Mouse (Mus musculus): ENCODE measurements at regions not wholly inside any gene's neighbourhood (a gene's known extent, or its start where the extent isn't known, plus 50 kb on each side); places are given as distances from the start of the nearest gene placed in this dataset.

- Histone ChIP-seq H3K27ac (replicated peaks) (no peak overlapping the region), H3K36me3 (no peaks in the 10 kb centered on the region), H3K4me1 (replicated peaks) (peaks cover 6% of the 10 kb centered on the region; the same call in 1 of the 2 replicates), H3K9ac (no peak overlapping the region), H3K4me3 (no peak overlapping the region), H3K4me2 (no peak overlapping the region), H3K27me3 (no peaks in the 10 kb centered on the region), H3K9me3 (no peaks in the 10 kb centered on the region)
- 44% methylated on average over 2 of the region's 2 CpGs for WGBS
- ATAC-seq (ENCODE audit: low read depth), result 0 out of 2 replicates have a peak, but pooled peaks have one; percentile 53
These were observed 52.8 kb upstream of the Rnf32 start for GRCm38 (mm10) chr5:29142957-29143356.

GRCm38 (mm10) chr5:29142502-29142901, 53.3 kb upstream of the Rnf32 start:
- WGBS, result 82% methylated on average over 13 of the region's 13 CpGs
- Histone ChIP-seq H3K36me3 (no peaks in the 10 kb centered on the region), H3K9ac (no peak overlapping the region), H3K4me2 (no peak overlapping the region), H3K27ac (replicated peaks) (no peak overlapping the region), H3K4me1 (replicated peaks) (peaks cover 6% of the 10 kb centered on the region; the same call in 1 of the 2 replicates), H3K27me3 (no peaks in the 10 kb centered on the region), H3K9me3 (no peaks in the 10 kb centered on the region), H3K4me3 (no peak overlapping the region)
- ATAC-seq (ENCODE audit: low read depth), result 0 out of 2 replicates have a peak, but pooled peaks have one; percentile 47

GRCm38 (mm10) chr5:29137481-29137880, 58.3 kb upstream of the Rnf32 start:
- WGBS, result 73% methylated on average over 5 of the region's 5 CpGs
- Histone ChIP-seq H3K4me2 (no peak overlapping the region), H3K36me3 (no peaks in the 10 kb centered on the region), H3K27ac (replicated peaks) (no peak overlapping the region), H3K27me3 (no peaks in the 10 kb centered on the region), H3K4me3 (no peak overlapping the region), H3K4me1 (replicated peaks) (no peaks in the 10 kb centered on the region), H3K9me3 (no peaks in the 10 kb centered on the region), H3K9ac (no peak overlapping the region)
- ATAC-seq (ENCODE audit: low read depth), result no peak

GRCm38 (mm10) chr5:29132261-29132660, 63.5 kb upstream of the Rnf32 start:
- Histone ChIP-seq H3K27me3 (no peaks in the 10 kb centered on the region), H3K27ac (replicated peaks) (no peak overlapping the region), H3K36me3 (no peaks in the 10 kb centered on the region), H3K4me1 (replicated peaks) (no peaks in the 10 kb centered on the region), H3K4me2 (no peak overlapping the region), H3K9ac (no peak overlapping the region), H3K4me3 (no peak overlapping the region), H3K9me3 (no peaks in the 10 kb centered on the region)
- WGBS, result 9% methylated on average over 3 of the region's 3 CpGs
- ATAC-seq (ENCODE audit: low read depth), result no peak

- Histone ChIP-seq H3K9me3 (no peaks in the 10 kb centered on the region), H3K4me1 (replicated peaks) (no peaks in the 10 kb centered on the region), H3K36me3 (no peaks in the 10 kb centered on the region), H3K4me3 (no peak overlapping the region), H3K4me2 (no peak overlapping the region), H3K9ac (no peak overlapping the region), H3K27me3 (no peaks in the 10 kb centered on the region), H3K27ac (replicated peaks) (no peak overlapping the region)
- ATAC-seq (ENCODE audit: low read depth), result no peak
- 22% methylated on average over 1 of the region's 2 CpGs for WGBS
These were observed 64.0 kb upstream of the Rnf32 start for GRCm38 (mm10) chr5:29131762-29132161.

- H3K27ac ChIP-seq (replicated peaks), result no peak overlapping the region
- 88% methylated on average over 3 of the region's 3 CpGs for WGBS
These were observed 66.1 kb upstream of the Rnf32 start for GRCm38 (mm10) chr5:29129724-29130123.

GRCm38 (mm10) chr5:29116942-29117341, 78.8 kb upstream of the Rnf32 start:
- H3K9ac ChIP-seq, result no peak overlapping the region
- no peak overlapping the region for H3K4me3 ChIP-seq
- 72% methylated on average over 2 of the region's 2 CpGs for WGBS
- H3K27ac ChIP-seq (replicated peaks), result no peak overlapping the region
- H3K4me2 ChIP-seq, result no peak overlapping the region
- no peaks in the 10 kb centered on the region for H3K4me1 ChIP-seq (replicated peaks)
- H3K36me3 ChIP-seq, result no peaks in the 10 kb centered on the region
- no peaks in the 10 kb centered on the region for H3K9me3 ChIP-seq
- H3K27me3 ChIP-seq, result no peaks in the 10 kb centered on the region
- no peak for ATAC-seq (ENCODE audit: low read depth)

More at GRCm38 (mm10) chr5:29129724-29130123, 66.1 kb upstream of the Rnf32 start:
- H3K4me3 ChIP-seq, result no peak overlapping the region
- no peak overlapping the region for H3K9ac ChIP-seq
- H3K36me3 ChIP-seq, result no peaks in the 10 kb centered on the region
- ATAC-seq (ENCODE audit: low read depth), result no peak
- H3K4me1 ChIP-seq (replicated peaks), result no peaks in the 10 kb centered on the region
- H3K9me3 ChIP-seq, result no peaks in the 10 kb centered on the region
- no peak overlapping the region for H3K4me2 ChIP-seq
- H3K27me3 ChIP-seq, result no peaks in the 10 kb centered on the region

- Histone ChIP-seq H3K27ac (replicated peaks) (no peak overlapping the region), H3K4me3 (no peak overlapping the region), H3K4me1 (replicated peaks) (no peaks in the 10 kb centered on the region), H3K9ac (no peak overlapping the region), H3K9me3 (no peaks in the 10 kb centered on the region), H3K36me3 (no peaks in the 10 kb centered on the region), H3K27me3 (no peaks in the 10 kb centered on the region), H3K4me2 (no peak overlapping the region)
- ATAC-seq (ENCODE audit: low read depth), result no peak
These were observed 83.3 kb upstream of the Rnf32 start for GRCm38 (mm10) chr5:29112531-29112930.

- no peak overlapping the region for H3K4me3 ChIP-seq
These were observed 88.5 kb upstream of the Rnf32 start for GRCm38 (mm10) chr5:29107276-29107675.

GRCm38 (mm10) chr5:29083288-29083687, 112.5 kb upstream of the Rnf32 start:
- H3K36me3 ChIP-seq, result no peaks in the 10 kb centered on the region
- H3K9me3 ChIP-seq, result no peaks in the 10 kb centered on the region
- H3K27me3 ChIP-seq, result no peaks in the 10 kb centered on the region
- H3K4me1 ChIP-seq (replicated peaks), result no peaks in the 10 kb centered on the region
- H3K4me2 ChIP-seq, result no peak overlapping the region
- H3K4me3 ChIP-seq, result no peak overlapping the region
- ATAC-seq (ENCODE audit: low read depth), result no peak
- 83% methylated on average over 1 of the region's 1 CpGs for WGBS
- no peak overlapping the region for H3K27ac ChIP-seq (replicated peaks)
- no peak overlapping the region for H3K9ac ChIP-seq

More at GRCm38 (mm10) chr5:29107276-29107675, 88.5 kb upstream of the Rnf32 start:
- Histone ChIP-seq H3K4me1 (replicated peaks) (no peaks in the 10 kb centered on the region), H3K4me2 (no peak overlapping the region), H3K36me3 (no peaks in the 10 kb centered on the region), H3K9me3 (no peaks in the 10 kb centered on the region), H3K27ac (replicated peaks) (no peak overlapping the region), H3K27me3 (no peaks in the 10 kb centered on the region), H3K9ac (no peak overlapping the region)
- ATAC-seq (ENCODE audit: low read depth), result no peak

- no peaks in the 10 kb centered on the region for H3K27me3 ChIP-seq
- no peak overlapping the region for H3K4me2 ChIP-seq
- H3K4me1 ChIP-seq (replicated peaks), result no peaks in the 10 kb centered on the region
- no peaks in the 10 kb centered on the region for H3K36me3 ChIP-seq
- no peak for ATAC-seq (ENCODE audit: low read depth)
- no peak overlapping the region for H3K27ac ChIP-seq (replicated peaks)
- no peak overlapping the region for H3K9ac ChIP-seq
- H3K9me3 ChIP-seq, result no peaks in the 10 kb centered on the region
- no peak overlapping the region for H3K4me3 ChIP-seq
- 90% methylated on average over 1 of the region's 1 CpGs for WGBS
These were observed 141.4 kb upstream of the Rnf32 start for GRCm38 (mm10) chr5:29054393-29054792.

- 77% methylated on average over 20 of the region's 20 CpGs for WGBS
- no peaks in the 10 kb centered on the region for H3K9me3 ChIP-seq
- no peak overlapping the region for H3K27ac ChIP-seq (replicated peaks)
- H3K4me1 ChIP-seq (replicated peaks), result no peaks in the 10 kb centered on the region
- ATAC-seq (ENCODE audit: low read depth), result no peak
- H3K9ac ChIP-seq, result no peak overlapping the region
- no peak overlapping the region for H3K4me2 ChIP-seq
- no peaks in the 10 kb centered on the region for H3K27me3 ChIP-seq
- H3K36me3 ChIP-seq, result no peaks in the 10 kb centered on the region
- H3K4me3 ChIP-seq, result no peak overlapping the region
These were observed 159.2 kb upstream of the Rnf32 start for GRCm38 (mm10) chr5:29036636-29037035.

GRCm38 (mm10) chr5:29033462-29033997, 162.3 kb upstream of the Rnf32 start:
- Histone ChIP-seq H3K4me2 (no peak overlapping the region), H3K4me3 (no peak overlapping the region), H3K9me3 (no peaks in the 10 kb centered on the region), H3K36me3 (no peaks in the 10 kb centered on the region), H3K9ac (no peak overlapping the region), H3K4me1 (replicated peaks) (no peaks in the 10 kb centered on the region), H3K27ac (replicated peaks) (no peak overlapping the region), H3K27me3 (no peaks in the 10 kb centered on the region)
- WGBS, result 70% methylated on average over 4 of the region's 4 CpGs
- no peak for ATAC-seq (ENCODE audit: low read depth)
